Mouse (Mus musculus) ES-E14 (cell line): ENCODE data around the gene Fas.
A peak's percentile ranks its signal among the peaks of the same experiment; 100 is the strongest.

ENCODE experiments used
- CHD2 ChIP-seq: IDR thresholded peaks from 2 replicates; pipeline ENCODE4 v1.6.1; 2014; ENCODE audit warnings: mild to moderate bottlenecking, low read depth, low read length, inconsistent platforms
- HCFC1 ChIP-seq: IDR thresholded peaks from 2 replicates; pipeline ENCODE4 v1.6.1; 2012; ENCODE audit warnings: low read length, inconsistent platforms, borderline replicate concordance; ENCODE audit not compliant: insufficient read depth
- MAFK ChIP-seq: IDR thresholded peaks from 2 replicates; pipeline ENCODE4 v1.6.1; 2014; ENCODE audit warnings: mild to moderate bottlenecking, low read depth, low read length, inconsistent platforms; ENCODE audit not compliant: insufficient read depth
- ZC3H11A ChIP-seq: IDR thresholded peaks from 2 replicates; pipeline ENCODE4 v1.6.1; 2012; ENCODE audit warnings: low read depth, mild to moderate bottlenecking, inconsistent platforms, low read length, borderline replicate concordance
- ZNF384 ChIP-seq: IDR thresholded peaks from 2 replicates; pipeline ENCODE4 v1.6.1; 2012; ENCODE audit warnings: low read depth, low read length, inconsistent platforms

DNA sequence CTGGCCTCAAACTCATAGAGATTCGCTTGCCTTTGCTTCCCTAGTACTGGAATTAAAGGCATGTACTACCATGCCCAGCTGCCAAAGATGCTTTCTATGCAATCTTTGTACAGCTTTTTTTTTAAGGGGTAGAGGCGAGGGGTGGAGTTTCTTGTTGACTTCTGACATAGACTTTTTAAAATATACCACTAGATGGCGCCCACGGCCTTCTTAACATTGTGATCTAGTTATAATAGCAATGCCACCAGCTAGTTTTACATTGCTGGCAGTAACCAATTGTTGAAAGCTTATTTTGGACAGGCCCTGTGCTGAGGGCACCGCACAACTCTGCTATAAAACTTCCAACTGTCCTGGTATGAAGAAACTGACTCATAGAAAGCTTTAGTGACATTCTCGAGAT is 46.4 kb upstream of the Fas start:
- TF ChIP-seq CHD2 (no peak), ZC3H11A (peak; percentile 46; the same call in 1 of the 2 replicates), HCFC1 (no peak), ZNF384 (peak; percentile 41; the same call in 1 of the 2 replicates), MAFK (no peak)
